Mouse (Mus musculus): ENCODE results near the gene Ambra1. TPM values are rescaled to one million over a fixed set of nuclear protein-coding genes. Genes with fewer than 3 reads are reported as not detected.

Gene Ambra1
- polyA plus RNA-seq, 1 experiment from 2014 or later: 16.1 TPM

DNA sequence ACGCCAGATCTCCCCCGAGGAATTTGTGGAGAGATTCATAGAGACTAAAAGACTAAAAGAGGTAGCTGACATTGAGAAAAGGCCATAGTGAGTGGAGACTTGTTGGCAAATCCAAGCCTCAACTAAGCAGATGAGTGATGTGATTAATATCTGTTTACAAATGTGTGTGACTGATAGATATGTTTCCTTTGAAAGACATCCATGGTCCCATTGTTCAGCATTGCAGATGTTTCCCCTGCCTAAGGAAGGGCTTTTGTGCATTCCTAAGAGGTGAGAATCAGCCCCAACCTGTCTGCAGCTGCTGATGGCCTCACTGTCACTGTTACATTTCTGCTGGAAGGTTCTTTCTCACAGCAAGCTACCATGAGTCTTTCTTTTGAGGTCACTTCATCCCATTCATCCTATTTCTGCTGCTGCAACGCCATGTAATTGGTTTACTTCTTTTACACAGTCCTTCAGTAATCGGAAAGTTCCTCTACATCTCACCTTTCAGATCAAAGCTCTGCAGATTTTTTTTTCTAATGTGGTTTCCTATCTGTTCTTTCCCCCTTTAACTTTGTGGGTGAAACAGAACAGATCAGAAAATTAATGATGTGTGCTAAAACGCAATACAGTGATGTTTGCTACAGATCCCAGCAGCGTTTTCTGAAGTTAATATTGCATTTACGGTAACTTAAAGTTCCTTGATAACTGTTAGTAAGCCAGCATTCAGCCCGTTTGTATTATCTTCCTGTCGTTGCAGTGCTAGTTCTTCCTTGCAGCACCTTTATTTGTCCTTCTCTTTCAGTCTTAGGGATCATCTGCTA, 146.3 kb downstream of the Ambra1 start:
- Histone ChIP-seq H3K27ac (ENCODE audit: low read length) (no peak overlapping the region), H3K4me3 (ENCODE audit: low read length) (no peak overlapping the region), H3K4me2 (ENCODE audit: low read depth, low read length) (0 out of 2 replicates have a peak overlapping the region, but pooled peaks have one; percentile 11), H3K27me3 (ENCODE audit: control insufficient read depth, insufficient read depth, low read depth, low read length) (no peaks in the 10 kb centered on the region), H3K36me3 (ENCODE audit: control insufficient read depth, insufficient read depth, low read length) (no peaks in the 10 kb centered on the region), H3K9me3 (ENCODE audit: control insufficient read depth, low read length) (no peaks in the 10 kb centered on the region), H3K4me1 (replicated peaks; ENCODE audit: control insufficient read depth, insufficient read depth, low read length) (no peaks in the 10 kb centered on the region; the same call in 1 of the 2 replicates), H3K9ac (ENCODE audit: low read length) (no peak overlapping the region)
- no peak for ATAC-seq (ENCODE audit: low read depth)
- 48% methylated on average over 9 of the region's 9 CpGs for WGBS

DNA sequence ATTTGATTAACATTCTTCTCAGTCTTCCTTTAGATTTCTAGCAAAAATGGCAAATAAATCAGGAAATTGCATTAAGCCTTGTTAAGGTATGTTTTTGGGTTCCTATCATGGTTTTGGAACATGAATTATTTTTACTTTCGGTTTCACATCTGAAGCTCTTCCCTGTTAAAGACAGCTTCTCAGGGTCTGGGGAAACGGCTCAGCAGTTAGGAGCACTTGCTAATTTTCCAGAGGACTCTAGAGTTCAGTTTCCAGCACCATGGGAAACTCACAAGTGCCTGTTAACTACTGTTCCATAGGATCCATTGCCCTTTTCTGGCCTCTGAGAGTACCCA, 146.8 kb downstream of the Ambra1 start:
- no peaks in the 10 kb centered on the region for H3K27me3 ChIP-seq (ENCODE audit: control insufficient read depth, insufficient read depth, low read depth, low read length)
- H3K27ac ChIP-seq (ENCODE audit: low read length): no peak overlapping the region
- H3K9ac ChIP-seq (ENCODE audit: low read length): no peak overlapping the region
- no peak overlapping the region for H3K4me3 ChIP-seq (ENCODE audit: low read length)
- H3K4me2 ChIP-seq (ENCODE audit: low read depth, low read length): 0 out of 2 replicates have a peak overlapping the region, but pooled peaks have one; percentile 11
- WGBS: 71% methylated on average over 2 of the region's 2 CpGs
- ATAC-seq (ENCODE audit: low read depth): no peak
- H3K4me1 ChIP-seq (replicated peaks; ENCODE audit: control insufficient read depth, insufficient read depth, low read length): no peaks in the 10 kb centered on the region; the same call in 1 of the 2 replicates
- H3K9me3 ChIP-seq (ENCODE audit: control insufficient read depth, low read length): no peaks in the 10 kb centered on the region
- H3K36me3 ChIP-seq (ENCODE audit: control insufficient read depth, insufficient read depth, low read length): no peaks in the 10 kb centered on the region

DNA sequence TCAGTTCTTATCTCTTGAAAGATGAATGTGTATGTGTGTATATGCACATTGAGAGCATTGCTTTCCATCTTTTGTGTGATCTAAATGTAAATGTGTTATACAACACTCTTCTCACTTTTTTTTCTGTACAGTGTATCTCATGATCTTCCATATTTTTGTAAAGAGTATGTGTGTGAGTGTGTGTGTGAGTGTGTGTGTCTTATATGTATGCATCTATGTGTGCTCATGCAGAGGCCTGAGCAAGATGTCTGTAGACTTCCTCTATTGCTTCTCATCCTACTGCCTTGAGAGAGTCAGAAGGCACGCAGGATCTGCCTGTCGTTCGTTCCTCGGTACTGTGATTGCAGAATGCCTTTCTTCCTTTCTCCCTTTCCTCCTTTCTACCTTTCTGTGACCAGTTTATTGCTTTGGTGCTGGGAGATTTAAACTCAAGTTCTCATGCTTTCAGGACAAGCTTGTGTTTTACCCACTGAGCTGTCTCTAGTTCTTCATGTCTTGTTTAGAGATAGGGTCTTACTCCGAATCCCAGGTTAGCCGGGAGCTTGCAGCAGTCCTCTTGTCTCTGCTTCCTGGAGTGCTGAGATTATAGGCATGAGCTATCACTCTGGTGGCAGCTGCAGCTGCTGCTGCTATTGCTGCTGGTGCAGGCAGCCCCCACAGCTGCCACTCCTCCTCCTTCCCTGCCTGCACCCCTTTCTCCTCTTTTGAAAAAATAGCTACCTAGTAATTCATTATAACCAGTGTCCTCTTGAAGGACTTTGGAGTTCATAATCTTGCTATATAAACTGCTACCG, 148.7 kb downstream of the Ambra1 start:
- H3K9me3 ChIP-seq (ENCODE audit: control insufficient read depth, low read length): no peaks in the 10 kb centered on the region
- no peak overlapping the region for H3K9ac ChIP-seq (ENCODE audit: low read length)
- H3K4me1 ChIP-seq (replicated peaks; ENCODE audit: control insufficient read depth, insufficient read depth, low read length): no peaks in the 10 kb centered on the region
- WGBS: 68% methylated on average over 7 of the region's 7 CpGs
- H3K4me2 ChIP-seq (ENCODE audit: low read depth, low read length): no peak overlapping the region
- no peak overlapping the region for H3K27ac ChIP-seq (ENCODE audit: low read length)
- H3K36me3 ChIP-seq (ENCODE audit: control insufficient read depth, insufficient read depth, low read length): no peaks in the 10 kb centered on the region
- no peak for ATAC-seq (ENCODE audit: low read depth)
- no peaks in the 10 kb centered on the region for H3K27me3 ChIP-seq (ENCODE audit: control insufficient read depth, insufficient read depth, low read depth, low read length)
- no peak overlapping the region for H3K4me3 ChIP-seq (ENCODE audit: low read length)

DNA sequence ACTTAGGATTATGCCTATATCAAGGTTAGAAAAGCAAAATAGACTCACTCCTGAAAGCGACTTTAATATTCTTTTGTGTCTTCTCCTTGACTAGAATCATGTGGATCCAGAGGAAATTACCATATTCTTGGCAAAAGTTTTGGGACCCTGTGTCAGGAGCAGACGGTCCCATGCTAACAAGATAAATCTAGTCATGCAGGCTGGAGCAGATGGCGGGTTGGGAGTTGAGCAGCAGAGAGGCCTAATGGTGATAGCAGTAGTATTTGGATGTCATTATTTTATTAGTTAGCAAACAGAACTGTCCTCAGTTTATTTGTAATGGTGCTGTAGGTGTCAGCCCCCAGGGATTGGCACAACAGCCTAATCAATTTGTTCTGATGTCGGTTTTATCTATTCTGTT, 154.0 kb downstream of the Ambra1 start:
- ATAC-seq (ENCODE audit: low read depth): no peak
- Histone ChIP-seq H3K27me3 (ENCODE audit: control insufficient read depth, insufficient read depth, low read depth, low read length) (no peaks in the 10 kb centered on the region), H3K9ac (ENCODE audit: low read length) (no peak overlapping the region), H3K9me3 (ENCODE audit: control insufficient read depth, low read length) (no peaks in the 10 kb centered on the region), H3K4me3 (ENCODE audit: low read length) (no peak overlapping the region), H3K36me3 (ENCODE audit: control insufficient read depth, insufficient read depth, low read length) (peaks cover 5% of the 10 kb centered on the region), H3K4me2 (ENCODE audit: low read depth, low read length) (no peak overlapping the region), H3K4me1 (replicated peaks; ENCODE audit: control insufficient read depth, insufficient read depth, low read length) (no peaks in the 10 kb centered on the region), H3K27ac (ENCODE audit: low read length) (no peak overlapping the region)
- 57% methylated on average over 4 of the region's 4 CpGs for WGBS

DNA sequence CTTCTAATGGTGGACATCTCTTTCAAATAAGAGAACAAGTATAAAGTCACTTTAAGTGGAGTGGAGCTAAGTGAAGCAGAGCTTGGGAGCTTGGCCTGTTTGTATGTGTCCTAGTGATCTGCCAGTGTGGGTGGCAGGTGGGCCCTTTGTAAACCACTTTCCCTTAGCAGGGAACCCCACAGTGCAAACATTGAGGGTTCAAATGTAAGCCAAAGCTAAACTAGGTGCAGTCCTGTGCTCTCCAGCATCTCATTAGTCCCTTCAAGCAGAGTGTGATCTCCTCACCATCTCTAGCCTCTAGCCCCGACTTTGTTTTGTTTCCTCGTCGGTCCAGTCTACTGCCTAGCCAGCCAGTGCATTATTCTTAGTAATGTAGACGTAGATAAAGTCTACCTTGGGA, 154.7 kb downstream of the Ambra1 start:
- Histone ChIP-seq H3K27me3 (ENCODE audit: control insufficient read depth, insufficient read depth, low read depth, low read length) (no peaks in the 10 kb centered on the region), H3K4me3 (ENCODE audit: low read length) (no peak overlapping the region), H3K4me2 (ENCODE audit: low read depth, low read length) (no peak overlapping the region), H3K27ac (ENCODE audit: low read length) (no peak overlapping the region), H3K9ac (ENCODE audit: low read length) (no peak overlapping the region), H3K36me3 (ENCODE audit: control insufficient read depth, insufficient read depth, low read length) (peaks cover 5% of the 10 kb centered on the region), H3K9me3 (ENCODE audit: control insufficient read depth, low read length) (no peaks in the 10 kb centered on the region), H3K4me1 (replicated peaks; ENCODE audit: control insufficient read depth, insufficient read depth, low read length) (no peaks in the 10 kb centered on the region)
- ATAC-seq (ENCODE audit: low read depth): no peak
- WGBS: 67% methylated on average over 4 of the region's 4 CpGs

DNA sequence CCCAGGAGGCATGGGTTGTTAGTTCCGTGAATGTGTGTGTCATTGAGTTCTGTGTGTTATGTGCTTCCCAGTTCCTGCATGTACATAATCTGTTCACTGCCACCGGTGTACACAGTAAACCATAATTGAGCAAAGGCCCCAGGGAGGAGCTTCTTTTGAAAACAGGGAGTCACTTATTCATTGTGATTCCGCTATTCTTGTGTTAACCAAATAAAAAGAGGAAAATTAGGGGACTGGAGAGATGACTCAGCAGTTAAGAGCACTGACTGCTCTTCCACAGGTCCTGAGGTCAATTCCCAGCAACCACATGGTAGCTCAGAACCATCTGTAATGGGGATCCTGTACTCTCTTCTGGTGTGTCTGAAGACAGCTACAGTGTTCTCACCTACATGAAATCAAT, 164.8 kb downstream of the Ambra1 start:
- H3K4me3 ChIP-seq (ENCODE audit: low read length): no peak overlapping the region
- no peaks in the 10 kb centered on the region for H3K36me3 ChIP-seq (ENCODE audit: control insufficient read depth, insufficient read depth, low read length)
- ATAC-seq (ENCODE audit: low read depth): no peak
- H3K9me3 ChIP-seq (ENCODE audit: control insufficient read depth, low read length): no peaks in the 10 kb centered on the region
- no peaks in the 10 kb centered on the region for H3K4me1 ChIP-seq (replicated peaks; ENCODE audit: control insufficient read depth, insufficient read depth, low read length)
- no peak overlapping the region for H3K4me2 ChIP-seq (ENCODE audit: low read depth, low read length)
- no peaks in the 10 kb centered on the region for H3K27me3 ChIP-seq (ENCODE audit: control insufficient read depth, insufficient read depth, low read depth, low read length)
- no peak overlapping the region for H3K9ac ChIP-seq (ENCODE audit: low read length)
- WGBS: 89% methylated on average over 3 of the region's 3 CpGs
- H3K27ac ChIP-seq (ENCODE audit: low read length): no peak overlapping the region

DNA sequence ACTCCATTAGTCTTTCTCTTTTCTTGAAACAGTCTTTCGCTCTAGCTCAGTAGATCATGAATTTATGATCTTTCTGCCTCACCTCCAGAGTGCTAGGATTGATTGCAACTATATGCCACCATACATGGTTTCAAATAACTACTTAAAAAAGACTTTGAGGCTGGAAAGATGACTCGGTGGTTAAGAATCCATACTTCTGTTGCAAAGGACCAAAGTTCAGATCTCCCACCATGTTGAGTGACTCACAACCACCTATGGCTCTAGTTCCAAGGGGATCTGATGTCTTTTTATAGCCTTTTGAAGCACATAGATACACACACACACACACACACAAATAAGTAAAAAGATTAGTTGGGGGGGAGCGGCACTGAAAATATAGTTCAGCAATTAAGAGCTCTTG, 165.5 kb downstream of the Ambra1 start:
- H3K9ac ChIP-seq (ENCODE audit: low read length): no peak overlapping the region
- H3K4me2 ChIP-seq (ENCODE audit: low read depth, low read length): no peak overlapping the region
- no peak overlapping the region for H3K4me3 ChIP-seq (ENCODE audit: low read length)
- H3K9me3 ChIP-seq (ENCODE audit: control insufficient read depth, low read length): no peaks in the 10 kb centered on the region
- H3K4me1 ChIP-seq (replicated peaks; ENCODE audit: control insufficient read depth, insufficient read depth, low read length): no peaks in the 10 kb centered on the region
- H3K27ac ChIP-seq (ENCODE audit: low read length): no peak overlapping the region
- no peaks in the 10 kb centered on the region for H3K36me3 ChIP-seq (ENCODE audit: control insufficient read depth, insufficient read depth, low read length)
- no peaks in the 10 kb centered on the region for H3K27me3 ChIP-seq (ENCODE audit: control insufficient read depth, insufficient read depth, low read depth, low read length)
- ATAC-seq (ENCODE audit: low read depth): no peak
- 94% methylated on average over 3 of the region's 3 CpGs for WGBS

DNA sequence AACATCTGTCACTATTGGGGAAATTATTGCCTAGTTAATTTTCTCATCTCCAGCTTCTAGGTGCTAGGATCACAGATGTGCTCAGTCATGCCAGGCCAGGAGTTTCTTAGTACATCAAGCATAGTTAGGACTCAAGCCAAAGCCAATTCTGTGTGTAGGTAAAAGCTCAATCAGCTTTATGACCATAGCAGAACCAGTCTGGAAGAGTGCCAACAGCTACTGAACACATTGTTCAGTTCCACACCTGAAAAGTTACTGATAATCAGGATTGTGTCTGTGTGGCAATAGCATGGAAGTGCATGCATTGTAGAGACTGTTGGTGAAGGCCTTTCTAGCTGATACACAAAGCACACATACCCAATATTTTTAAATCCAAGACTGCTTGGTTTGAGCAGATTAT, 168.0 kb downstream of the Ambra1 start:
- Histone ChIP-seq H3K27me3 (ENCODE audit: control insufficient read depth, insufficient read depth, low read depth, low read length) (no peaks in the 10 kb centered on the region), H3K9me3 (ENCODE audit: control insufficient read depth, low read length) (no peaks in the 10 kb centered on the region), H3K36me3 (ENCODE audit: control insufficient read depth, insufficient read depth, low read length) (no peaks in the 10 kb centered on the region), H3K4me2 (ENCODE audit: low read depth, low read length) (no peak overlapping the region), H3K4me1 (replicated peaks; ENCODE audit: control insufficient read depth, insufficient read depth, low read length) (no peaks in the 10 kb centered on the region), H3K4me3 (ENCODE audit: low read length) (no peak overlapping the region), H3K9ac (ENCODE audit: low read length) (no peak overlapping the region), H3K27ac (ENCODE audit: low read length) (no peak overlapping the region)
- ATAC-seq (ENCODE audit: low read depth): no peak

DNA sequence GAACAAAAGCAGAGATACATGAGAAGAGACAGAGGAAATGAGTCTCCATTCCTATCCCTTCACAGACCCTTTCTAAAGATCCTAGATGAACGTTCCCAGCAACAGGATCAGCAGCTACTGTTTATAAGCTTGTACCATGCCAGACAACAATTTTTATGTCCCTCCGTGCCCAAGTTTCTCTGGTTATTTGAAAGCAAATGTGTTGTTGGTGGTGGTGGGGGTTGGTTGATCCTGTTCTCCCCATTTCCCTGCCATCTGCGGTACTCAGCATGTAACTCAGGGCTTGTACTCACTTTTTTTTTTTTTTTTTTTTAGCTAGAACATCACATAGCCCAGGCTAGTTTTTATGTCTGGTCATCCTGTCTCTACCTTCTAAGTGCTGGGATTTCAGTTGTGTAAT, 169.2 kb downstream of the Ambra1 start:
- Histone ChIP-seq H3K27ac (ENCODE audit: low read length) (no peak overlapping the region), H3K4me2 (ENCODE audit: low read depth, low read length) (no peak overlapping the region), H3K27me3 (ENCODE audit: control insufficient read depth, insufficient read depth, low read depth, low read length) (no peaks in the 10 kb centered on the region), H3K36me3 (ENCODE audit: control insufficient read depth, insufficient read depth, low read length) (no peaks in the 10 kb centered on the region), H3K4me3 (ENCODE audit: low read length) (no peak overlapping the region), H3K4me1 (replicated peaks; ENCODE audit: control insufficient read depth, insufficient read depth, low read length) (no peaks in the 10 kb centered on the region), H3K9me3 (ENCODE audit: control insufficient read depth, low read length) (no peaks in the 10 kb centered on the region), H3K9ac (ENCODE audit: low read length) (no peak overlapping the region)
- WGBS: 83% methylated on average over 3 of the region's 3 CpGs
- no peak for ATAC-seq (ENCODE audit: low read depth)
